Mouse (Mus musculus): Measurements from ENCODE around the gene Nalcn. TPM values are rescaled to one million over a fixed set of nuclear protein-coding genes. Genes with fewer than 3 reads are reported as not detected.
A peak's percentile ranks its signal among the peaks of the same experiment; 100 is the strongest.

The Nalcn gene
- polyA plus RNA-seq, 1 experiment: not detected

- TF ChIP-seq POLR2A (IDR thresholded peaks at IDR 0.05; ENCODE audit: insufficient read depth, low read depth, low read length) (no peak), CTCF (IDR thresholded peaks at IDR 0.05; ENCODE audit: insufficient read depth, low read depth, low read length) (no peak)
- H3K4me1 ChIP-seq (ENCODE audit: control insufficient read depth, insufficient read depth, low read length): no peaks in the 10 kb centered on the region
- H3K27ac ChIP-seq (ENCODE audit: insufficient read depth, low read depth, low read length): no peak overlapping the region
- 22% methylated on average over 1 of the region's 1 CpGs for whole genome bisulfite sequencing
- H3K4me3 ChIP-seq (ENCODE audit: insufficient read depth, low read depth, low read length): no peak overlapping the region
These were observed 95.7 kb downstream of the Nalcn start for GRCm38 (mm10) chr14:123531271-123531670.

GRCm38 (mm10) chr14:123529143-123529542, 97.8 kb downstream of the Nalcn start:
- no peak overlapping the region for H3K27ac ChIP-seq (ENCODE audit: insufficient read depth, low read depth, low read length)
- H3K4me1 ChIP-seq (ENCODE audit: control insufficient read depth, insufficient read depth, low read length): no peaks in the 10 kb centered on the region
- no peak overlapping the region for H3K4me3 ChIP-seq (ENCODE audit: insufficient read depth, low read depth, low read length)
- TF ChIP-seq CTCF (IDR thresholded peaks at IDR 0.05; ENCODE audit: insufficient read depth, low read depth, low read length) (no peak), POLR2A (IDR thresholded peaks at IDR 0.05; ENCODE audit: insufficient read depth, low read depth, low read length) (no peak)

GRCm38 (mm10) chr14:123513376-123514141, 113.4 kb downstream of the Nalcn start:
- Histone ChIP-seq H3K4me1 (ENCODE audit: control insufficient read depth, insufficient read depth, low read length) (no peaks in the 10 kb centered on the region), H3K27ac (ENCODE audit: insufficient read depth, low read depth, low read length) (peak overlapping the region; percentile 80), H3K4me3 (ENCODE audit: insufficient read depth, low read depth, low read length) (no peak overlapping the region)
- 11% methylated on average over 8 of the region's 8 CpGs for WGBS
- no peak for TF ChIP-seq POLR2A (IDR thresholded peaks at IDR 0.05; ENCODE audit: insufficient read depth, low read depth, low read length)
- no peak for TF ChIP-seq CTCF (IDR thresholded peaks at IDR 0.05; ENCODE audit: insufficient read depth, low read depth, low read length)

- Histone ChIP-seq H3K27ac (ENCODE audit: insufficient read depth, low read depth, low read length) (no peak overlapping the region; the same call in 1 of the 2 replicates), H3K4me3 (ENCODE audit: insufficient read depth, low read depth, low read length) (no peak overlapping the region), H3K4me1 (ENCODE audit: control insufficient read depth, insufficient read depth, low read length) (no peaks in the 10 kb centered on the region)
- TF ChIP-seq POLR2A (IDR thresholded peaks at IDR 0.05; ENCODE audit: insufficient read depth, low read depth, low read length) (no peak), CTCF (IDR thresholded peaks at IDR 0.05; ENCODE audit: insufficient read depth, low read depth, low read length) (no peak)
- 41% methylated on average over 2 of the region's 2 CpGs for WGBS
These were observed 114.0 kb downstream of the Nalcn start for GRCm38 (mm10) chr14:123512923-123513322.

GRCm38 (mm10) chr14:123495544-123495943, 131.4 kb downstream of the Nalcn start:
- no peaks in the 10 kb centered on the region for H3K4me1 ChIP-seq (ENCODE audit: control insufficient read depth, insufficient read depth, low read length)
- TF ChIP-seq POLR2A (IDR thresholded peaks at IDR 0.05; ENCODE audit: insufficient read depth, low read depth, low read length) (no peak), CTCF (IDR thresholded peaks at IDR 0.05; ENCODE audit: insufficient read depth, low read depth, low read length) (no peak)
- H3K4me3 ChIP-seq (ENCODE audit: insufficient read depth, low read depth, low read length): no peak overlapping the region
- H3K27ac ChIP-seq (ENCODE audit: insufficient read depth, low read depth, low read length): no peak overlapping the region

GRCm38 (mm10) chr14:123488575-123489207, 138.3 kb downstream of the Nalcn start:
- WGBS: 84% methylated on average over 1 of the region's 1 CpGs
- H3K27ac ChIP-seq (ENCODE audit: insufficient read depth, low read depth, low read length): no peak overlapping the region
- no peaks in the 10 kb centered on the region for H3K4me1 ChIP-seq (ENCODE audit: control insufficient read depth, insufficient read depth, low read length)
- no peak for TF ChIP-seq CTCF (IDR thresholded peaks at IDR 0.05; ENCODE audit: insufficient read depth, low read depth, low read length)
- TF ChIP-seq POLR2A (IDR thresholded peaks at IDR 0.05; ENCODE audit: insufficient read depth, low read depth, low read length): no peak
- H3K4me3 ChIP-seq (ENCODE audit: insufficient read depth, low read depth, low read length): no peak overlapping the region

- Histone ChIP-seq H3K4me3 (ENCODE audit: insufficient read depth, low read depth, low read length) (no peak overlapping the region), H3K4me1 (ENCODE audit: control insufficient read depth, insufficient read depth, low read length) (no peaks in the 10 kb centered on the region), H3K27ac (ENCODE audit: insufficient read depth, low read depth, low read length) (no peak overlapping the region)
- TF ChIP-seq CTCF (IDR thresholded peaks at IDR 0.05; ENCODE audit: insufficient read depth, low read depth, low read length) (no peak), POLR2A (IDR thresholded peaks at IDR 0.05; ENCODE audit: insufficient read depth, low read depth, low read length) (no peak)
- 59% methylated on average over 1 of the region's 1 CpGs for WGBS
These were observed 164.9 kb downstream of the Nalcn start for GRCm38 (mm10) chr14:123462026-123462425.

- no peak overlapping the region for H3K27ac ChIP-seq (ENCODE audit: insufficient read depth, low read depth, low read length)
- TF ChIP-seq POLR2A (IDR thresholded peaks at IDR 0.05; ENCODE audit: insufficient read depth, low read depth, low read length) (no peak), CTCF (IDR thresholded peaks at IDR 0.05; ENCODE audit: insufficient read depth, low read depth, low read length) (no peak)
- WGBS: 73% methylated on average over 1 of the region's 1 CpGs
- no peaks in the 10 kb centered on the region for H3K4me1 ChIP-seq (ENCODE audit: control insufficient read depth, insufficient read depth, low read length)
- no peak overlapping the region for H3K4me3 ChIP-seq (ENCODE audit: insufficient read depth, low read depth, low read length)
These were observed 180.9 kb downstream of the Nalcn start for GRCm38 (mm10) chr14:123446031-123446430.

GRCm38 (mm10) chr14:123435542-123435941, 191.4 kb downstream of the Nalcn start:
- Histone ChIP-seq H3K4me1 (ENCODE audit: control insufficient read depth, insufficient read depth, low read length) (no peaks in the 10 kb centered on the region), H3K4me3 (ENCODE audit: insufficient read depth, low read depth, low read length) (no peak overlapping the region), H3K27ac (ENCODE audit: insufficient read depth, low read depth, low read length) (no peak overlapping the region)
- WGBS: 69% methylated on average over 3 of the region's 3 CpGs
- TF ChIP-seq POLR2A (IDR thresholded peaks at IDR 0.05; ENCODE audit: insufficient read depth, low read depth, low read length) (no peak), CTCF (IDR thresholded peaks at IDR 0.05; ENCODE audit: insufficient read depth, low read depth, low read length) (no peak)
